Mouse (Mus musculus) embryonic fibroblast, embryonic 13.5 days (primary cell): ENCODE measurements around the gene Map3k9.
A peak's percentile ranks its signal among the peaks of the same experiment; 100 is the strongest.

Source experiments
- CTCF ChIP-seq: IDR thresholded peaks from 2 replicates; pipeline ENCODE4 v1.5.1; 2011; ENCODE audit warnings: mild to moderate bottlenecking, control low read depth, low read length, moderate library complexity, borderline replicate concordance; ENCODE audit not compliant: insufficient read depth
- POLR2A ChIP-seq: IDR thresholded peaks from 2 replicates; pipeline ENCODE4 v1.6.1; 2011; ENCODE audit warnings: low read depth, mild to moderate bottlenecking, control low read depth, low read length, moderate library complexity

GRCm38 (mm10) chr12:81788672-81789084, 7.7 kb upstream of the Map3k9 start:
- peak; percentile 95 for TF ChIP-seq CTCF
- TF ChIP-seq POLR2A = no peak
